Mouse (Mus musculus) MEL (cell line): Measurements from ENCODE around the gene Rora. TPM values are rescaled to one million over a fixed set of nuclear protein-coding genes. Genes with fewer than 3 reads are reported as not detected.

Experiments
- DNase-seq: peaks from one replicate; pipeline ENCODE4 v3.0.0; 2011; ENCODE audit warnings: low read depth, low spot score
- H3K27ac ChIP-seq: 2 replicates; pipeline ENCODE4 v1.5.1; 2012; ENCODE audit warnings: low read depth, mild to moderate bottlenecking, control low read depth, low read length, moderate library complexity; ENCODE audit not compliant: control insufficient read depth
- H3K27me3 ChIP-seq, 2 experiments: fragments of 150-350 bp in 1 of 2; sonication (generic) in 1 of 2; 2 replicates each; pipeline ENCODE4 v1.6.1; 2012; ENCODE audit warnings: low read length in 2 of 2, mild to moderate bottlenecking in 2 of 2, improper control_type of control experiment in 1 of 2, moderate library complexity in 1 of 2; ENCODE audit not compliant: insufficient read depth in 2 of 2, control insufficient read depth in 1 of 2
- H3K36me3 ChIP-seq, 2 experiments: 2 replicates each; pipeline ENCODE4 v1.6.1; 2012 to 2014; ENCODE audit warnings: low read length in 2 of 2, improper control_type of control experiment in 1 of 2, inconsistent platforms in 1 of 2, mild to moderate bottlenecking in 1 of 2; ENCODE audit not compliant: insufficient read depth in 2 of 2, control insufficient read depth in 1 of 2
- H3K4me1 ChIP-seq, 2 experiments: fragments of 150-350 bp in 1 of 2; sonication (generic) in 1 of 2; 2 replicates each; pipeline ENCODE4 v1.6.1; 2012; ENCODE audit warnings: low read length in 2 of 2, improper control_type of control experiment in 1 of 2, mild to moderate bottlenecking in 1 of 2; ENCODE audit not compliant: insufficient read depth in 2 of 2, control insufficient read depth in 1 of 2
- H3K4me3 ChIP-seq, 2 experiments: fragments of 150-350 bp in 1 of 2; sonication (generic) in 1 of 2; 2 replicates each; pipeline ENCODE4 v1.5.1; 2012; ENCODE audit warnings: low read depth in 2 of 2, low read length in 2 of 2, mild to moderate bottlenecking in 2 of 2, moderate library complexity in 2 of 2, control low read depth in 1 of 2, improper control_type of control experiment in 1 of 2; ENCODE audit not compliant: control insufficient read depth in 1 of 2, insufficient read depth in 1 of 2
- H3K79me2 ChIP-seq: 2 replicates; pipeline ENCODE4 v1.6.1; 2012; ENCODE audit warnings: mild to moderate bottlenecking, low read length, moderate library complexity; ENCODE audit not compliant: control insufficient read depth, poor library complexity, insufficient read depth
- H3K9ac ChIP-seq: 2 replicates; pipeline ENCODE4 v1.6.1; 2012; ENCODE audit warnings: low read depth, mild to moderate bottlenecking, control low read depth, low read length, moderate library complexity; ENCODE audit not compliant: control insufficient read depth, poor library complexity, severe bottlenecking
- H3K9me3 ChIP-seq: fragments of 150-350 bp; sonication (generic); replicated peaks from 2 replicates; pipeline ENCODE4 v1.6.1; 2012; ENCODE audit warnings: mild to moderate bottlenecking, low read length, improper control_type of control experiment, moderate library complexity; ENCODE audit not compliant: insufficient read depth
- CTCF ChIP-seq, 3 experiments: IDR thresholded peaks in 2 of 3; conservative IDR thresholded peaks in 1 of 3; 2 replicates each; pipeline ENCODE4 v1.5.1; 2011 to 2012; ENCODE audit warnings: low read length in 3 of 3, low read depth in 2 of 3, mild to moderate bottlenecking in 2 of 3, improper control_type of control experiment in 1 of 3, inconsistent platforms in 1 of 3, mixed read lengths in 1 of 3, moderate library complexity in 1 of 3; ENCODE audit not compliant: control insufficient read depth in 1 of 3, insufficient read depth in 1 of 3, poor library complexity in 1 of 3, severe bottlenecking in 1 of 3
- ELF1 ChIP-seq: IDR thresholded peaks from 2 replicates; pipeline ENCODE4 v1.6.1; 2014; ENCODE audit warnings: low read depth, mild to moderate bottlenecking, inconsistent platforms, low read length, improper control_type of control experiment, moderate library complexity
- EP300 ChIP-seq, 2 experiments: IDR thresholded peaks; 2 replicates each; pipeline ENCODE4 v1.6.1; 2011; ENCODE audit warnings: improper control_type of control experiment in 2 of 2, low read length in 2 of 2, low read depth in 1 of 2, mild to moderate bottlenecking in 1 of 2
- GABPA ChIP-seq: IDR thresholded peaks from 2 replicates; pipeline ENCODE4 v1.6.1; 2012; ENCODE audit warnings: low read depth, mild to moderate bottlenecking, inconsistent platforms, low read length, improper control_type of control experiment, moderate library complexity
- HCFC1 ChIP-seq: IDR thresholded peaks from 2 replicates; pipeline ENCODE4 v1.6.1; 2012; ENCODE audit warnings: low read depth, mild to moderate bottlenecking, inconsistent platforms, low read length, improper control_type of control experiment, moderate library complexity
- JUND ChIP-seq: IDR thresholded peaks from 2 replicates; pipeline ENCODE4 v1.6.1; 2011; ENCODE audit warnings: low read depth, mild to moderate bottlenecking, improper control_type of control experiment, low read length
- KAT2A ChIP-seq: conservative IDR thresholded peaks from 2 replicates; pipeline ENCODE4 v1.6.1; 2012; ENCODE audit warnings: low read depth, low read length, improper control_type of control experiment, inconsistent platforms
- MEF2A ChIP-seq: IDR thresholded peaks from 2 replicates; pipeline ENCODE4 v1.6.1; 2014; ENCODE audit warnings: low read depth, mild to moderate bottlenecking, inconsistent platforms, low read length, improper control_type of control experiment; ENCODE audit not compliant: poor library complexity, insufficient replicate concordance, severe bottlenecking; ENCODE audit errors: extremely low read depth
- MXI1 ChIP-seq: IDR thresholded peaks from 2 replicates; pipeline ENCODE4 v1.6.1; 2011; ENCODE audit warnings: mild to moderate bottlenecking, low read depth, low read length, improper control_type of control experiment
- MYB ChIP-seq: IDR thresholded peaks from 2 replicates; pipeline ENCODE4 v1.6.1; 2011; ENCODE audit warnings: mild to moderate bottlenecking, low read depth, low read length, improper control_type of control experiment
- MYC ChIP-seq: IDR thresholded peaks from 2 replicates; pipeline ENCODE4 v1.6.1; 2011; ENCODE audit warnings: low read depth, mild to moderate bottlenecking, low read length, improper control_type of control experiment, moderate library complexity
- NRF1 ChIP-seq: IDR thresholded peaks from 2 replicates; pipeline ENCODE4 v1.6.1; 2014; ENCODE audit warnings: low read depth, mild to moderate bottlenecking, inconsistent platforms, low read length, improper control_type of control experiment, moderate library complexity; ENCODE audit not compliant: poor library complexity, insufficient read depth, severe bottlenecking
- TCF12 ChIP-seq: IDR thresholded peaks from 2 replicates; pipeline ENCODE4 v1.6.1; 2014; ENCODE audit warnings: low read depth, mild to moderate bottlenecking, inconsistent platforms, low read length, improper control_type of control experiment, moderate library complexity
- UBTF ChIP-seq: IDR thresholded peaks from 2 replicates; pipeline ENCODE4 v1.6.1; 2012; ENCODE audit warnings: low read depth, mild to moderate bottlenecking, inconsistent platforms, low read length, improper control_type of control experiment, moderate library complexity, borderline replicate concordance; ENCODE audit not compliant: insufficient read depth
- USF1 ChIP-seq: IDR thresholded peaks from 2 replicates; pipeline ENCODE4 v1.6.1; 2014; ENCODE audit warnings: low read depth, mild to moderate bottlenecking, inconsistent platforms, low read length, improper control_type of control experiment, moderate library complexity
- ZMIZ1 ChIP-seq: IDR thresholded peaks from 2 replicates; pipeline ENCODE4 v1.6.1; 2012; ENCODE audit warnings: low read depth, mild to moderate bottlenecking, inconsistent platforms, low read length, improper control_type of control experiment, moderate library complexity
- ZNF384 ChIP-seq: IDR thresholded peaks from 2 replicates; pipeline ENCODE4 v1.6.1; 2012; ENCODE audit warnings: low read depth, mild to moderate bottlenecking, inconsistent platforms, low read length, improper control_type of control experiment
- polyA plus RNA-seq, 2 experiments: library from polyadenylated mRNA; stranded (reverse) in 1 of 2; unstranded in 1 of 2; fragments of >175 nt in 1 of 2; fragments of >200 nt in 1 of 2; gene quantifications; 2 replicates each; pipeline versions ENCODE4 v1.2.1 to v1.2.4; 2012; ENCODE audit warnings: low replicate concordance in 2 of 2, low read depth in 1 of 2; ENCODE audit not compliant: insufficient read length in 2 of 2, insufficient read depth in 1 of 2, missing spikeins in 1 of 2
- total RNA-seq: library from RNA; depleted of rRNA; stranded (reverse); fragments of 300-350 nt; gene quantifications from 2 replicates; pipeline ENCODE4 v1.2.3, GENCODE M21; 2012

The Rora gene
- total and polyA plus RNA-seq, 3 experiments: not detected

DNA sequence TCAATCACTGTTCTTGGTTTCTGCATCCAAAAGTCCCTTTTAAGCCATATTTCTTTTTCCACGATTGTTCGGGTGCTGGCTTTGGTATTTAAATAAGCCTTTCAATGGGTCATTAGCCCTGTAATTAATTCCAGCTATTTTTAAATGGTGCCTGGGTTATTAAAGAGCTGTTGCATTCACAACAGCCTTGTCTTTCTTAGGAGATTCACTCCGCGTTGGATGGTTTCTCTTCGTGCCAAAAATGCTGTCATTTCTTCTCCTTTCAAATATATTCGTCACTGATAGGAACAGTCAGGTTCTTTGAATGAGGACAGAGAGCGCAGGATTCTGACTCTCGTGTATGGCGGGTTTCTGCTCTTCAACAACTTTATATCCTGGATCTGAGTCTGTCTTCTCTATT, 673.5 kb downstream of the Rora start:
- H3K9me3 ChIP-seq: no peaks in the 10 kb centered on the region
- TF ChIP-seq HCFC1: no peak
- no peak for TF ChIP-seq EP300 (IDR thresholded peaks at IDR 0.05; ENCODE audit: low read depth in 1 of 2, low read length in 2 of 2)
- TF ChIP-seq UBTF: no peak
- TF ChIP-seq MEF2A: no peak
- no peak for TF ChIP-seq MYC
- TF ChIP-seq MYB: no peak
- TF ChIP-seq CTCF (IDR thresholded peaks at IDR 0.05 in 2 of 3, conservative IDR thresholded peaks at IDR 0.05 in 1 of 3; ENCODE audit: control insufficient read depth in 1 of 3, insufficient read depth in 1 of 3, low read depth in 2 of 3, low read length in 3 of 3, poor library complexity in 1 of 3, severe bottlenecking in 1 of 3): no peak
- TF ChIP-seq ELF1: no peak
- TF ChIP-seq USF1: no peak
- no peak for TF ChIP-seq NRF1
- no peaks in the 10 kb centered on the region for H3K27me3 ChIP-seq
- H3K4me3 ChIP-seq: no peak overlapping the region
- no peak for DNase-seq
- H3K4me1 ChIP-seq: no peaks in the 10 kb centered on the region
- no peak overlapping the region for H3K27ac ChIP-seq
- no peaks in the 10 kb centered on the region for H3K79me2 ChIP-seq
- H3K36me3 ChIP-seq: no peaks in the 10 kb centered on the region
- no peak overlapping the region for H3K9ac ChIP-seq

DNA sequence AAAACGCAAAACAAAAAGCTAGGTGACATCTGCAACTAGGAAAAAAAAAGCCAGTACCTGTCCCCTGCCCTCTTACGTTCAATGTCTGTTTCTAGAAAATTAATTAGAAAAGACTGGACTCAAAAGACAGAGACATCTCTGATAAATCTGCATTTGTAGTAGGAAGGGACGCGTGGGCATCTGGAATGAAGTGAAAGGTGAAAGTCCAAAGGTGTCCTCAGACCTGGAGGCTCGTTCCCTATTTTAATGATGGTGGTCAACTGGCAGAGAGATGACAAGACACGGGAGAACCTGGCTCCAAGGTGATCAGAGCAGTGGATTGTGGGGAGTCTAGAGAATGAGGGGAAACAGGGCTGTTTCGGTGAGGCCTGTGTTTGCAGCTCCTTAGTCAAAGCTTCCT, 674.0 kb downstream of the Rora start:
- no peaks in the 10 kb centered on the region for H3K27me3 ChIP-seq
- TF ChIP-seq NRF1 (no peak), JUND (no peak), MXI1 (no peak), TCF12 (no peak), KAT2A (no peak), EP300 (IDR thresholded peaks at IDR 0.05; ENCODE audit: low read depth in 1 of 2, low read length in 2 of 2) (no peak), GABPA (no peak), CTCF (IDR thresholded peaks at IDR 0.05 in 2 of 3, conservative IDR thresholded peaks at IDR 0.05 in 1 of 3; ENCODE audit: control insufficient read depth in 1 of 3, insufficient read depth in 1 of 3, low read depth in 2 of 3, low read length in 3 of 3, poor library complexity in 1 of 3, severe bottlenecking in 1 of 3) (no peak), ZNF384 (no peak), MYB (no peak), ZMIZ1 (no peak)
- DNase-seq: no peak
- no peak overlapping the region for H3K27ac ChIP-seq
- no peak overlapping the region for H3K4me3 ChIP-seq
- no peaks in the 10 kb centered on the region for H3K4me1 ChIP-seq
- no peaks in the 10 kb centered on the region for H3K9me3 ChIP-seq
- H3K79me2 ChIP-seq: no peaks in the 10 kb centered on the region
- no peak overlapping the region for H3K9ac ChIP-seq
- no peaks in the 10 kb centered on the region for H3K36me3 ChIP-seq
